Mouse (Mus musculus) stomach, postnatal 0 days (tissue): Measurements from ENCODE around the gene Hoxc6.

Experiments used
- CTCF ChIP-seq: IDR thresholded peaks from 2 replicates; pipeline ENCODE4 v1.5.1; 2016; ENCODE audit warnings: antibody characterized with exemption, low read depth, mild to moderate bottlenecking, moderate library complexity
- EP300 ChIP-seq: optimal IDR thresholded peaks from 2 replicates; pipeline ENCODE3; 2016; ENCODE audit warnings: antibody characterized with exemption

- TF ChIP-seq CTCF (no peak), EP300 (no peak)
These were observed 43.6 kb downstream of the Hoxc6 start for GRCm38 (mm10) chr15:103041613-103042012.
